Mouse (Mus musculus): ENCODE measurements around the gene Pde6h.
"Not testable (repeated sequence)": the region's sequence is repeated elsewhere in the genome, so short reads cannot be mapped to it uniquely, and the experiment has no call there.

Gene Pde6h

GRCm38 (mm10) chr6:136923532-136923931 is at the start of gene Pde6h:
Pde6h (plus strand) TSS chr6:136923832.
- no peak for DNase-seq

- DNase-seq, result no peak
These were observed 49.0 kb upstream of the Pde6h start for GRCm38 (mm10) chr6:136874599-136874998.

- DNase-seq, result no peak
These were observed 48.0 kb upstream of the Pde6h start, which contains the start of gene Mgp for GRCm38 (mm10) chr6:136875670-136876069. Mgp (minus strand) TSS chr6:136875823.

GRCm38 (mm10) chr6:136881678-136882077 is 42.0 kb upstream of the Pde6h start:
- no peak for DNase-seq

- DNase-seq, result no peak
These were observed 40.2 kb upstream of the Pde6h start for GRCm38 (mm10) chr6:136883431-136883915.

GRCm38 (mm10) chr6:136883961-136884360 is 39.7 kb upstream of the Pde6h start:
- DNase-seq, result no peak

- DNase-seq, result not testable (repeated sequence)
These were observed 38.9 kb upstream of the Pde6h start for GRCm38 (mm10) chr6:136884766-136885165.

GRCm38 (mm10) chr6:136887854-136888253 is 35.8 kb upstream of the Pde6h start:
- no peak for DNase-seq

GRCm38 (mm10) chr6:136889067-136889466 is 34.6 kb upstream of the Pde6h start:
- no peak for DNase-seq

- DNase-seq, result no peak
These were observed 34.1 kb upstream of the Pde6h start for GRCm38 (mm10) chr6:136889554-136889953.

- no peak for DNase-seq
These were observed 31.6 kb upstream of the Pde6h start for GRCm38 (mm10) chr6:136892002-136892401.

- no peak for DNase-seq
These were observed 28.9 kb upstream of the Pde6h start for GRCm38 (mm10) chr6:136894532-136895339.

- no peak for DNase-seq
These were observed 25.8 kb upstream of the Pde6h start for GRCm38 (mm10) chr6:136897789-136898188.

GRCm38 (mm10) chr6:136898222-136898621 is 25.4 kb upstream of the Pde6h start:
- DNase-seq, result no peak

- no peak for DNase-seq
These were observed 24.7 kb upstream of the Pde6h start for GRCm38 (mm10) chr6:136898954-136899353.

- no peak for DNase-seq
These were observed 23.1 kb upstream of the Pde6h start for GRCm38 (mm10) chr6:136900369-136901009.

- no peak for DNase-seq
These were observed 22.6 kb upstream of the Pde6h start for GRCm38 (mm10) chr6:136901010-136901409.

GRCm38 (mm10) chr6:136902527-136902926 is 21.1 kb upstream of the Pde6h start:
- DNase-seq, result no peak

GRCm38 (mm10) chr6:136903885-136904470 is 19.7 kb upstream of the Pde6h start:
- DNase-seq, result no peak

GRCm38 (mm10) chr6:136906283-136906936 is 17.2 kb upstream of the Pde6h start:
- DNase-seq, result no peak

GRCm38 (mm10) chr6:136906937-136907293 is 16.7 kb upstream of the Pde6h start:
- no peak for DNase-seq

- no peak for DNase-seq
These were observed 13.3 kb upstream of the Pde6h start for GRCm38 (mm10) chr6:136910247-136910890.
